Mouse (Mus musculus): ENCODE measurements around the gene Egln1. TPM values are rescaled to one million over a fixed set of nuclear protein-coding genes. Genes with fewer than 3 reads are reported as not detected.

The Egln1 gene
- total RNA-seq, 2 experiments from 2014 or later = 2.5 to 2.9 TPM

DNA sequence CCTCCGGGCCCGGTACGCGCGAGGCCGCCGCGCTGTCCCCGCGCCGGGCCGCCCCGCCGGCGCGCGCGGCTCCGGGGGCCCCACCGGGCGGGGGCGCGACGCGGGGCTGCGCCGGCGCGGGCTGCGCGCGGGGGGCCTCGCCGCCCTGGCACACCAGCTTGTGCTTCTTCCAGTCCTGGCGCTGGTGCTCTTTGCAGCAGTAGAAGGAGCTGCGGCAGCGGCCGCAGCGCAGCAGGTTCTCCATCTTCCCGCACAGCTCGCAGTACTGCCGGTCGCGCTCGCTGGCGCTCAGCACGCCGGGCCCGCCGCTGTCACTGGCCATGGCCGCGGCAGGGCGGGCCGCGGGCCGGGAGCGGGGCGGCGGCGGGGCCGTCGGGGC is 402 bp downstream of the Egln1 start:
- ATAC-seq (replicated peaks; ENCODE audit: low FRiP score, poor library complexity, severe bottlenecking) = no peak

DNA sequence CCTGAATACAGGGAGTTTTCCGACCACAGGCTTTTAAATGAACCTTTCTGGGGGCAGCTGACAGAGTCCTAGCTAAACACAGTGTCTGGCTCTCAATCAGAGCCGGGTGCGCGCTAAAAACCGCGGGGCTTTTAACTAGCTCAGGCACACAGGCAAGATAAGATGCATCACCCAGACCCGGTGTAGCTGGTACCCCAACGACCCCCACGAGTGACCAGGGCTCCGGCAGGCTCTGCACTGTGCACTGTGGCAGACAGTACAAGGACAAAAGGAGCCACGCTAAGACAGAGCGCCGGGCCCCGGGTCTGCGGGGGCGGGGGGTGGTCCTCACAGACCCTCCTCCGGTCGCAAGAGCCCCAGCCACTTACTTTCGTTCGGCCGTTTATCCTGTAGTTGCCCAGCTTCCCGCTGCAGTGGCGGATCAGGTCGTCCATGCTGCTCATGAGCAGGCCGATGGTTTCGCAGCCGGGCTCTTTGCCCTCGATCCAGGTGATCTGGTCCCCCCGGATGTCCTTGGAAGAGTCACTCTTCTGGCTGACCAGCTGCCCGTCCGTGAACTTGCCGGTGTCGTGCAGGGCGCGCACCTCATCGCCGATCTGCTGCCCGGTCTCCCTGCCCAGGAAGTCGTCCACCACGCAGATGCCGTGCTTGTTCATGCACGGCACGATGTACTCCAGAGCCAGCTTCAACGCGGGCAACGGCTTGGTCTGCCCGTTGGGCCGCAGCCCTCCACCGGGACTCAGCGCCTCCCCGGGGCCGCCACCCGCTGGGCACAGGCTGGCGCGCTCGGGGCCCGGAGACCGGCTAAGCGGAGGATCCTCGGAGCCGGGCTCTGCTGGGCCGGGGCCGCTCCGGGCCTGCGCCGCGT is 1.0 kb downstream of the Egln1 start:
- no peak for ATAC-seq (replicated peaks; ENCODE audit: low FRiP score, poor library complexity, severe bottlenecking)

DNA sequence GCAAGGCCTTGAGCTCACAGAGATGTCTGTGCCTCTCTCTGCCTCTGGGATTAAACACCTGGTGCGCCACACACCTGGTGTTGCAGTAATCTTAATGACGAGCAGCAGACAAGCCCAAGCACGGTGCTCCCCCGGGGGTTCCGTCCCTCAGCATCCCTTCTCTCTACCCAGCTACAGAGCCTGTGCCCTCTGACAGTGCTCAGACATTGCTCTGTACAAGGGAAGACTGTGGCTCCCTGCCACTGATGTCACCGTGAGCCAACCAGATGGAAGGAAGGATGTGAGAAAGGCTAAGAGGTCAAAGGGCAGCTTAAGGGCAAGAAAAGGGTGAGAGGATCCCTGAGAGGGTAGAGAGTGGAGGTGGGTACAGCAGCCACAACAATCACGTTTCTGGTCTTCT is 4.7 kb downstream of the Egln1 start:
- ATAC-seq (replicated peaks; ENCODE audit: low FRiP score, poor library complexity, severe bottlenecking) = no peak

DNA sequence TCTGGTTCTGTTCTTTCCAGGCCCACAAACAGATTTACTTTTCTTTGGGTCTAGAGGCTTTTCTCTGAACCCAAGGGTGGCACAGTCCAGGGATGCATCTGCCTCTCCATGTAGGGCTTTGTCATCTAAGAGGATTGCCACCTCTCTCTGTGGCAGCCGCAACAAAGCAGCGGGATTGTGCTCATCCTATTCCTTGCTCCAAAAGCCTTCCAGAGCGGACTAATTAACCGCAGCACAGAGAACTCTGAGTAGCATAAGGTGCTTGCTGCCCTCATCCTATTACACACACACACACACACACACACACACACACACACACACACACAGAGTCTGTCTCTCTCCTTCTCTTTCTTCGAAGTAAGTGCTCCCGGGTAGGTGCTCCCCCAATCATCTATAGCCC is 5.3 kb downstream of the Egln1 start:
- no peak for ATAC-seq (replicated peaks; ENCODE audit: low FRiP score, poor library complexity, severe bottlenecking)

DNA sequence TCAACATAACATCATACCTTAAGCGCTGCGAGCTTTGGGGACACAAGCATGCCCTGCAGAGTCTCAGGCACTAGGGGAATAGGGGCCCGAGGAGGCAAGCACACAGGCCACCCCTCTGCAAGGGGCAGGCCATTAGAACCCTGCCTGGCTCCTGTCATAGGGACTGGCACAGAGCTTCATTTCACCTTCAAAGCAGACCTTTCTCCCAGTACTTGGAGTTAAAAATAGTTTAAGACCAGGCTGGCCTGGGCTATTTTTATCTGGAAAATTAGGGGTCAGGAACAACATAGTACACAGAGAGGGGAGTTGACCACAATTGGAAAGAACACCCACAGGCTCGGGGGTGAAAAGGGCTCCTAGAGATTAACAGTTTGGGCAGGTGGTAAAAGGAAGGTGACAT is 11.8 kb downstream of the Egln1 start:
- ATAC-seq (replicated peaks; ENCODE audit: low FRiP score, poor library complexity, severe bottlenecking) = no peak

DNA sequence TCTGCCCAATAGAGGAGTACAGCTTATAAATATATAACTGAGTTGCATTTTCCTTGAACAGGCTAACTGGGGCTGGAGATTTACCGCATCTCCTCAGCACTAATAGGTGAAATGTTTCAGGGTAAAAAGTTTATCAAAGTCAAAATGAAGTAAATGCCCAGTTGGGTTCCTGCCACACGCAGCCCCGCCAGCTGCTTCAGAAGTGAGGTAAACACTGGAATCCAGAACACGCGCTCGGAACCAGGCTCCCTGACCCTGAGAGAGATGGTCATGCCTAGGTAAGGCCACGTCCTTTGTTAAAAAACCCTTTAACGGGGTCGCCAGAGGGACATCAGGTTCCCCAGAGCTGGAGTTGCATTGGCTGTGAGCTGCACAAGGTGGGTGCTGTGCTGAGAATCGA is 12.4 kb downstream of the Egln1 start:
- ATAC-seq (replicated peaks; ENCODE audit: low FRiP score, poor library complexity, severe bottlenecking) = no peak

DNA sequence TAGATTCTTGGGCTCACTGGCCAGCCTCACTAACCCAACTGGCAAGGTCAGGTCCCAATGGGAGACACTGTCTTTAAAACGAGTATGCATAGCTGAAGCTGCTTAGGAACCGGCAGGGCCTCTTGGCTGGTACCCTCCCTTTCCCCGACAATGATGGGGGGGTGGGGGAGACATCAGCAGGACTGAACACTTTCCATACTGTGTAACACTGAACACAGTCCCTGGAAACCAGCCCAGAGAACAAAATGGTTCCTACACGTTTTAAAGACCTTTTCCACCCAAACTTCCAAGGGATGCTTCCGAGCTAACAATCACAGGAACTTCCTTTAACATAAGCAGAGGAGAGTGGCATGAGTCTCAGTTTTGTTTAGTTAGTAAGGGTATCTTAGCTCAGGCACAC is 14.0 kb downstream of the Egln1 start:
- no peak for ATAC-seq (replicated peaks; ENCODE audit: low FRiP score, poor library complexity, severe bottlenecking)

DNA sequence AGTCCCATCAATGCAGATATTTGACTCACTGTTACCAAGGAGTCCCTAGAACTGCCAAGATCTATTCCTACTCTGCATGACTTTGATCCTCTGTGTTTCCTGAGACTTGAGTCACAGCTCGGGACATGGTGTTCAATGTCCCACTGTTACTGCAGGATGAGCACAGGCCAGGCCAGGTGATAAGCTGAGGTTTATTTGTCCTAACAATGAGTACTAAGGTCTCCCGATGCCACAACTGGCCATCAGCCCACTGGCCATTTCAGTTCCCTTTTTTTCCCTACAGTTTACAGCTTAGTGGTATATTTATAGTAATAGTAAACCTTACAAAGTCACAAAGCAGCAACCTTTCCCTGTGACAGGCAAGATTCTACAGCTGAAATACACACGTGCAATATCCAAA is 16.7 kb downstream of the Egln1 start:
- no peak for ATAC-seq (replicated peaks; ENCODE audit: low FRiP score, poor library complexity, severe bottlenecking)

DNA sequence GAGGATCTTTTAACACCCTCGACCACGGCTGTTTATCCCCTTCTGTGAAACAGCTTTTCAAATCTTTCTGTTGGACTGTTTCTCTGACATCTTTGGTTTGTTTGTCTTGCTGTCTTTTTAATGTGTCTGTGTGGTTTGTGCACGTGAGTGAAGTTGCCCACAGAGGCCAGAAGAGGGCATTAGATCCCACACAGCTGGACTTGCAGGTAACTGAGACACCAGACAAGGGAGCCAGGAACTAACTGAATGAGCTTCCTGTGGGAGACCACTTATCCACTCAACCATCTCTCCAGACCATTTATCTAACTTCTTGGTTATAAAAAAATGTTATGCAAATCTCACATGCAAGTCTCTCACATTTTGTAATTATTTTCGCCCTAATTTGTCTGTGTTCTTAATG is 18.5 kb downstream of the Egln1 start:
- ATAC-seq (replicated peaks; ENCODE audit: low FRiP score, poor library complexity, severe bottlenecking) = no peak

DNA sequence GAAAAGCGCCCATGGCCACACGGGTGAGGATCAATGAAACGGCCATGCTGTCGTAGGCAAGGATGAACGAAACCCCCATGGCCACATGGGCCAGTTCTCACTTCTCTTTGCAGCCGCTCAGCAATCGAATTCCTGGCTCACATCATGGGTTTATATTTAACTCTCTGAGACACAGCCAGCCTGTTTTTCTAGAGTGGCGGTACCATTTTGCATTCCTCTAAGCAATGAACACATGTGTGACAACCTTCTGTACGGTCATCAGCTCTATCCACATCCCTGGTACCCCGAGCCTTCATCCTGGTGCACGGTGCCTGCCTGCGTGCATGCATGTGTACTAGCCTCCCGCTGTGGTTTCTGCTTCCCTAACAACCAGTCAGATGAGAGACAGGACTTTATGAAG is 19.0 kb downstream of the Egln1 start:
- ATAC-seq (replicated peaks; ENCODE audit: low FRiP score, poor library complexity, severe bottlenecking) = no peak

DNA sequence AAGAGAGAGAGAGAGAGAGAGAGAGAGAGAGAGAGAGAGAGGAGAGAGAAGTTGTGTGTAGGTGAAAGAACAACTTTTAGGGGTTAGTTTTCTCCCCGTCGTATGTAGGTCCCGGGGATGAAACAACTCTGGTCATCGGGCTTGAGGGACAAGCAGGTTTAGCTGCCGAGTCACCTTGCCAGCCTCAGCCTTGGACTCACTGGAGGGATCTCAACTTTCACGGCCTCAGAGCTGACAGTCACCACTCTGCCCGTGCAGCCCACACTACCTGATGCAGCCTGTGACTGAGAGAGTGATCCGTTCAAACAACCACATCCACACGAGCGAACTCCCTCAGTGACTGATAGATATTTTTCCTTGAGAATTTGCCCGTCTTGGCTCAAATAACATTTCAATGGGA is 20.1 kb downstream of the Egln1 start:
- no peak for ATAC-seq (replicated peaks; ENCODE audit: low FRiP score, poor library complexity, severe bottlenecking)

DNA sequence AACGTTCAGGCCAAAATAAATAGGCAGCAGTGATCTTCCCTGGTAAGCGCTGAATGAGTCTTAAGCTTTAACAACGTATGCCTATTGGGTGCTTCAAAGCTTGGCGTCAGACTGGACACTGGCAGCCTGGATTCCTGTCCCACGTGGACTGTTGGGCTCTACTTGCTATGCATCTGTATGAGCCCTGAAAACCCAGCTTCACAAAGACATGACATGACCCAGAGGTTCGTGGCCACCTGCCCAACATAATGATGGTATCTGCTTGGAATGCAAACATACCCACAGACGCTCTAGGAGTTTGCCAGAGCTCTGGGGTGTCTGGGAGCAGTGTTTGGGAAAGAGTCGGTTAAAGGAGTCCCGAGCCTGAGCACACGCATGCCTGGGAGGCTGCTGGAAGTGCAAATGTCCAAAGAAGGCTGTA is 22.8 kb downstream of the Egln1 start:
- ATAC-seq (replicated peaks; ENCODE audit: low FRiP score, poor library complexity, severe bottlenecking) = no peak

DNA sequence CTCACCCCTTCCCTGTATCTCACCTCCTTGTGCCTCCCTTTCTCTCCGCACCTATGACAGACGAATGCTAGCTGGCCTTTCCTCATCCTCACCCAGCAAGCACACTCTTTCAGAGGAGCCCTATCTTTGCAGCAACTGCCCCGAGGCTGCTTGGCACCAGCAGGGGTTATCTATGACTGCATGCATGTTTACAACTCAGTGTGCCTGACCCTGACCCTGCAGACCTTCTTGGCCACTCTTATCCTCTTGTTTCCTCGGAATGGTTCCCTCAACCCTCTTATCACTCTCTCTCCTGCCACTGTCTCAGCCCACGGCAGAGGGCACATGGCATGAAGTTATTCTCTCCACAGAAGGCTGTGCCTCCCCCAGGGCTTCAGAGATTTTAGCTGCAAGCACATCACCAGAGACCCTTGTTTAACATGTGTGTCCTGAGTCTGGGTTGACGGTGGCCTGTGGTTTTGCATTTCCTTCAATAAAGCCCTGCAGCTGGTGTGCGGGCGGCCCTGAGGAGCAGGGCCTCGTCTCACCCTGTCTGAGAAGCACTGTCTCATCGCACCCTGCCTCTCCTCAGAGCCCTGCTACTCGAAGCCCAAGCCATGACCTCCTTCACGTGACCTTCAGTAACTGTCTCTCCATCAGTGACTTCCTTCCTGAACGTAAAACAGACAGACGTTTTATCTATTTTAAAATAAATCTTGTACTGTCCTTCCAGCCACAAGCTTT is 23.4 kb downstream of the Egln1 start:
- ATAC-seq (replicated peaks; ENCODE audit: low FRiP score, poor library complexity, severe bottlenecking) = no peak

DNA sequence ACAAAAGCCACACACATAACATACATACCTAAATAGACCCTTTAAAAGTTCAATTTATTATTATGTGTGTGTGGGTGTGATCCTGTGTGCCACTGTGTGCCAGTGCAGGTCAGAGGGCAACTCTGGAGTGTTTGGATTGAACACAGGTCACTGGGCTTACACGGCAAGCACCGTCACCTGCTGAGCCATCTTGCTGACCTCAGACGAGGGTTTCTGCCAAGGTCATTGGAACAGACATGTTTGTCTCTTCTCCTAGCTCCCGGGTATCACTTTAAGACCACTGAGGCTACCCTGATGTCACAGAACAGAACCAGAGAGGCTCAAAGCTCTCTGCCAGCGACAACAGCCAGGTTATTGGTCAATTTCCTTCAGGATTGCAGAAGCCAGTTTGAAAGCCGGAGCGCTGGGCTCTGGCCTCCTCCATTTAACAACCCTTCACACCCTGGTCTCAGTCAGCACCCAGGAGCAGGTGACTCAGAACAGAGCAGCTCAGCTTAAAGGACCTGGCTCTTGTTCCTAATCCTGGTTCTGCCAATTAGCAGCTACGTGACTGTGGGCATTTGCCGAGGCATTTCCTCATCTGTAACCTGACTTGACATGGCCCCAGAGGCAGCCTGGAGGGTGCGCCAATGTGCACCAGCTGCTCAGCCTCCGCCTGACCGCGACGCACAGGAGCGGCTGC is 25.0 kb downstream of the Egln1 start:
- no peak for ATAC-seq (replicated peaks; ENCODE audit: low FRiP score, poor library complexity, severe bottlenecking)

DNA sequence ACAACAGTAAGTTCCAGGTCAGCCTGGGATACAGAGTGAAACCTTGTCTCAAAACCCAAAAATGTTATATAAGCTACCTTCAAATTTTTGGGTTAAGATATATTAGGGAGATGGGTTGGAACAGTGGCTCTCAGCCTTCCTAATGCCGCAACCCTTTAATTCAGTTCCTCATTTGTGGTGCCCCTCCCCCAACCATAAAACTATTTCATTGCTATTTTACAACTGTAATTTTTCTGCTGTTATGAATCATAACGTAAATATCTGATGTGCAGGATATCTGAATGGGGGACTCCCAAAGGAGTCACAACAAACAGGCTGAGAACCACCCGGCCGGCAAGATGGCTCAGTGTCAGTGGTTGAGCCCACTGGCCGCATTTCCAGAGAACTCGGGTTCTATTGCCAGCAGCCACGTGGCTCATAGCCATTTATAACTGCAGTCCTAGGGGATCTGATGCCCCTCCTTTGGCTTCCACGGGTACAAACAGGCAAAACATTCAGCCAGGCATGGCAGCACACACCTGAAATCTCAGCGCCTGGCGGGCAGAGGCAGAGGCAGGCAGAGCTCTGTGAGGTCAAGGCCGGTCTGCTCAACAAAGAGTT is 26.5 kb downstream of the Egln1 start:
- no peak for ATAC-seq (replicated peaks; ENCODE audit: low FRiP score, poor library complexity, severe bottlenecking)

DNA sequence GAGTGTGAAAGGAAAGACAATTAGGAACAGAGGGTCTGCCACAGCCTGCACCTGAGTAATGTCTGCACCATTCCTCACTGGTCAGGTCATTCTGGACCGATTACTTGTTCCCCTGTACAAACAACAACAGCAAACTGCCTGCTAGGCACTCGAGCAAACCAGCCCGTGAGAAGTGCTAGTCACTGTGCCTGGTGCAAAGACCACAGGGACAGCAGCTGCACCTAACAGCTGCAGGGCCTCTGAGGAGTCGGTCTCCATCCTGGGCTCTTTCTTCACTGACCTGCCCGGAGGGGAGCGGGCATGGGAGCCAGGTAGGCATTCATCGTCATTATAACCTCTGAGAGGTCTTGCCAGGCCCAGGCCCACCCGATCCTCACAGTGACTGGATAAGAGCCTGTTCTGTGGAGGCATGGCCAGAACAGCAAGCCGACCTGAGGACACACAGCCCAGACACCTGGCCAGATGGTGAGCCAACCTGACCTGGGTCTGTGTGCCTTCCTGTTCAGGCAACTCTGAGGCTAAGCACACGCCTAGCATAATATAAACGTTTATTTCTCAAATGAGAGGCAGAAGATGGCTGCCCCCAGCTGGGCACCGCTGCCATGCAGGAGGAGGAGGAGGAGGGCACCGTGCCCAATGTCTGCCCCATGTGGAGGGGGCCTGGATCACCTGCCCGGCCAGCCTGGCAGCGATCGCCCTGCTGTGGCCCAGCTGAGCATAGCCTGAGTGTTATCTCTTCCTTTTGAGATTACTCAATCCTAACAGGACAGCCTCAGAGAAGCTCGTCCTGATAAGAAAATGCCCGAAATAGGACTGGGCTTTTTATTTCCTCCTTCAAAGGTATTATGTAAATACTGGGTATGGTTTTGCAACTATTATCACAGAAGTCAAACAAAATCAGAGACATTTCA is 27.5 kb downstream of the Egln1 start:
- no peak for ATAC-seq (replicated peaks; ENCODE audit: low FRiP score, poor library complexity, severe bottlenecking)

DNA sequence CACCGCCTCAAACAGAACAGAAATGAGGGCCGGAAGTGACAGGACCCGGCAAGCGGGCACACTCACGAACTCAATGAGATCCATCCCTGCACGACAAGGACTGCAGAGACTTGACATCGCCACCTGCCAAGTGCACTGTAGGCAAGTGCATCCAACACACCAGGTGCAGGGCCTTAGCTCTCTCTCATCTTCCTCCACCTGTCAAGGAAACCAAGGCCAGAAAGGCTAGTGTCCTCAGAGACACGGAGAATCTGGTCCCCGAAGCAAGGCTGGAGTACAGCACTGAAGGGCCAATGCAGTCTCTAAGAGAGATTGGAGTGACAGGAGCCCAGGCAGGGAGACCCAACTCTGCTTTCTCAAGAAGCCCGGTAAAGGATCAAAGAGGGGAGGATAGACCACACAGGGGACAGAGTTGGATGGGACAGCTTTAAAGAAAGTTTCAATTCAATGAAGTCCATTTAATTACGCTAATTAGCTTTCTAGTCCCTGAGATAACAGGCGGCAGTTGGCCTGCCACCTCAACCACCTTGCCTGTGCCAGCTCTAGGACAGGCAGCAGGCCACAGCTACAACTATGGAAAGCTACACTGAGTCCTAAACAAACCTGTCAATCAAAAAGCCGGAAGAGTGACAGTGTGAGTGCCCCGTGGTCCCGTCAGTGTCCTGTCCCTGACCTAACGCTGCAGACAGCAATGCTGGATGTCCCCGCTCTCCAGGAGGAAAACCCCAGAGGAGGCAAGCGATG is 31.2 kb downstream of the Egln1 start:
- no peak for ATAC-seq (replicated peaks; ENCODE audit: low FRiP score, poor library complexity, severe bottlenecking)

DNA sequence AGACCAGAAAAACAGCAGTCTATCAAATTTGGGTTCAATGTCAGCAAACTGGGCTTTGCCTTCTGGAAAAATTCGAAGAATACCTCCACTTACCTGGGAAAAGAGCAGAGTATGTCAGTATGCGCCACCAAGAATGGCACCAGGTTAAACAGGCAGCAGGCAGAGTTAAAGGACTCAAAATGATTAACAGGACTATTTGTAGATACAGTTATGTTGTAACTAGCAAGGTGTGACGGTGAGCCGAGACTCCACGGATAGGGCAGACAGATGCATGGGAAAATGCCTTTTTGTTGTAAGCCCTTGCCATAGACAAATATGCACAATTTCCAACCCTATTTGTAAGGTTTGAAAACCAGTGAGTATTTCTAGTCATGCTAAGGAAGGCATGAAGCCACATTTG is 35.1 kb downstream of the Egln1 start:
- ATAC-seq (replicated peaks; ENCODE audit: low FRiP score, poor library complexity, severe bottlenecking) = no peak

Data from erythroid progenitor cell, adult 5-6 weeks (primary cell).